ENCODE assay signal across 8 mouse cellular contexts in the genomic region with DNA sequence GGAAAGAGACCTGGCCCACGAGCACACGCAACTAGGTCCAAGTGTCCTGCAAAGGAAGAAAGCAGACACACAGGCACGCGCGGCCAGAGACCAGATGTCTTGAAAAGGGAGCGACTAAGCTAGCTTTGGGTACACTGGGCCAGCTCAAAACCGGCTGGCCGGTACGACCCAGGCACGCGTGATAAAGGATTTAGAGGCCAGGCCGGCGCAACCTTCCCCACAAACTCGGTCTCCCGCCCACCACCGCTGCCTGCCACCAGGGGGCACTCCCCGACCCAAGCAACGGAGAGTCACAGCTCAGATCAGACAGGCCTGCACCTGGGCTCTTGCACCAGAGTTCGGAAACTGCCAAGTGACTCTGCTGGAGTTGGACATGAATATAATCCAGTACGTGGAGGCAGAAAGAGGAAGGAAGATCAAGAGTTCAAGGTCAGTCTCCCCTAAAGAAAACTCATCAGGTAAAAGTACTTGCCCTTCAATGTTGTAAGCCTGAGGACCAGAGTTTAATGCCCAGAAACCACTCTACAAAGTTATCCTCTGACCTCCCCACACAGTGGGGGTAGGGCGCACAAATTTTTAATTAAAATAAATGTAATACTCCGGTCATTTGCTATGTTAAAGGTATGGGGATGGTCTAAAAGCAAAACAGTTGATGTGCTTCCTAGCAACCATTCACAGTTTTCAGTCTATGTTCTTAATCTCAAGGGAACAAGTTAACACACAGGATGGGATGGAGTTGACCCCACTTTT. TPM values are rescaled to one million over a fixed set of nuclear protein-coding genes. Genes with fewer than 3 reads are reported as not detected.
A peak's percentile ranks its signal among the peaks of the same experiment; 100 is the strongest.
DNase-seq lines count a peak whose midpoint lies in the region; ATAC-seq and TF ChIP-seq lines count a peak whose summit lies in the region.

No protein-coding gene starts in this region.

- no peak for TF ChIP-seq POLR2A in brain, embryonic 14.5 days (IDR thresholded peaks at IDR 0.05; ENCODE audit: borderline replicate concordance, extremely low read depth, insufficient read depth, insufficient read length, poor library complexity, severe bottlenecking)

- peaks cover 18% of the 10 kb centered on the region for H3K4me1 ChIP-seq in erythroblast, embryonic 14.5 days (ENCODE audit: control insufficient read depth)
- H3K4me1 ChIP-seq in heart, embryonic 12.5 days (replicated peaks) = peaks cover 23% of the 10 kb centered on the region
- H3K4me1 ChIP-seq in kidney, postnatal 0 days (replicated peaks; ENCODE audit: insufficient read depth, low read length) = no peaks in the 10 kb centered on the region
- H3K4me1 ChIP-seq in liver, embryonic 12.5 days = peaks cover 36% of the 10 kb centered on the region

- DNase-seq in CD4-positive helper T cell, adult 2 months (ENCODE audit: low read depth, low spot score) = peak; percentile 86
- peak; percentile 75 for DNase-seq in brain, embryonic 14.5 days (ENCODE audit: low read depth)
- peak; percentile 83 for DNase-seq in kidney, postnatal 0 days (ENCODE audit: low spot score)
- DNase-seq in naive thymus-derived CD4-positive, alpha-beta T cell, adult 2 months (ENCODE audit: low read depth) = peak; percentile 91
- DNase-seq in splenic B cell, adult 2 months (ENCODE audit: low read depth, low spot score) = peak; percentile 88

- peak; percentile 93 for TF ChIP-seq CTCF in brain, embryonic 14.5 days (IDR thresholded peaks at IDR 0.05; ENCODE audit: borderline replicate concordance, extremely low read depth, insufficient read depth, insufficient read length)
- TF ChIP-seq CTCF in kidney, postnatal 0 days (IDR thresholded peaks at IDR 0.05; ENCODE audit: low read depth) = peak; percentile 95

- H3K27me3 ChIP-seq in erythroblast, embryonic 14.5 days (ENCODE audit: control insufficient read depth) = no peaks in the 10 kb centered on the region
- no peaks in the 10 kb centered on the region for H3K27me3 ChIP-seq in heart, embryonic 12.5 days (replicated peaks)
- H3K27me3 ChIP-seq in kidney, postnatal 0 days (ENCODE audit: insufficient read depth, low read length) = no peaks in the 10 kb centered on the region
- no peaks in the 10 kb centered on the region for H3K27me3 ChIP-seq in liver, embryonic 12.5 days (replicated peaks)
- H3K27me3 ChIP-seq in splenic B cell, adult 2 months (ENCODE audit: control insufficient read depth, insufficient read depth, low read length, poor library complexity, severe bottlenecking) = no peaks in the 10 kb centered on the region

- peak overlapping the region; percentile 88 for H3K4me2 ChIP-seq in heart, embryonic 12.5 days
- H3K4me2 ChIP-seq in kidney, postnatal 0 days (ENCODE audit: low read length) = peak overlapping the region; percentile 98
- H3K4me2 ChIP-seq in liver, embryonic 12.5 days = peak overlapping the region; percentile 91

- H3K4me3 ChIP-seq in erythroblast, embryonic 14.5 days (replicated peaks) = peak overlapping the region; percentile 77
- H3K4me3 ChIP-seq in heart, embryonic 12.5 days = peak overlapping the region; percentile 56
- H3K4me3 ChIP-seq in kidney, postnatal 0 days (replicated peaks; ENCODE audit: low read depth, low read length) = peak overlapping the region; percentile 54
- H3K4me3 ChIP-seq in liver, embryonic 12.5 days = peak overlapping the region; percentile 72

- WGBS in heart, embryonic 12.5 days = 5% methylated on average over 22 of the region's 22 CpGs
- WGBS in kidney, postnatal 0 days = 7% methylated on average over 22 of the region's 22 CpGs
- WGBS in liver, embryonic 12.5 days (ENCODE audit: insufficient replicate concordance) = 6% methylated on average over 22 of the region's 22 CpGs

- H3K36me3 ChIP-seq in erythroblast, embryonic 14.5 days (ENCODE audit: control insufficient read depth) = no peaks in the 10 kb centered on the region
- H3K36me3 ChIP-seq in heart, embryonic 12.5 days = peaks cover 3% of the 10 kb centered on the region; the same call in 1 of the 2 replicates
- no peaks in the 10 kb centered on the region for H3K36me3 ChIP-seq in kidney, postnatal 0 days (ENCODE audit: insufficient read depth, low read length)
- H3K36me3 ChIP-seq in liver, embryonic 12.5 days = no peaks in the 10 kb centered on the region
- H3K36me3 ChIP-seq in splenic B cell, adult 2 months (ENCODE audit: control insufficient read depth, insufficient read depth, low read length, poor library complexity, severe bottlenecking) = peaks cover 2% of the 10 kb centered on the region; the same call in 1 of the 2 replicates

- no peaks in the 10 kb centered on the region for H3K9me3 ChIP-seq in erythroblast, embryonic 14.5 days (ENCODE audit: control insufficient read depth, low read length)
- no peaks in the 10 kb centered on the region for H3K9me3 ChIP-seq in heart, embryonic 12.5 days (replicated peaks)
- H3K9me3 ChIP-seq in kidney, postnatal 0 days (replicated peaks; ENCODE audit: low read length) = no peaks in the 10 kb centered on the region
- no peaks in the 10 kb centered on the region for H3K9me3 ChIP-seq in liver, embryonic 12.5 days (replicated peaks)

- H3K27ac ChIP-seq in heart, embryonic 12.5 days (ENCODE audit: poor library complexity, severe bottlenecking) = peak overlapping the region; percentile 75
- peak overlapping the region; percentile 19; the same call in 1 of the 2 replicates for H3K27ac ChIP-seq in kidney, postnatal 0 days
- peak overlapping the region; percentile 80 for H3K27ac ChIP-seq in liver, embryonic 12.5 days

- peak; percentile 87 for ATAC-seq in heart, embryonic 12.5 days (ENCODE audit: insufficient number of reproducible peaks, low FRiP score)
- peak; percentile 80 for ATAC-seq in kidney, postnatal 0 days (replicated peaks; ENCODE audit: low FRiP score, low read depth)
- ATAC-seq in liver, embryonic 12.5 days = peak; percentile 86

- H3K9ac ChIP-seq in heart, embryonic 12.5 days = peak overlapping the region; percentile 63
- peak overlapping the region; percentile 62 for H3K9ac ChIP-seq in kidney, postnatal 0 days (ENCODE audit: low read depth, low read length)
- H3K9ac ChIP-seq in liver, embryonic 12.5 days = peak overlapping the region; percentile 76

RNA-seq across cellular contexts. Expression of a gene that starts 26.1 kb away (rescaled TPM):
- 6.1 and 6.7 TPM in 2 replicates for polyA plus RNA-seq in brain, embryonic 14.5 days (2012; rRNA removed)
- polyA plus RNA-seq in erythroblast, embryonic 14.5 days (2012) = 0.01 TPM in 1 of 2 replicates, not detected in the other
- 21.7 and 22.1 TPM in 2 replicates for polyA plus RNA-seq in heart, embryonic 12.5 days (2016; fragmentation: Nextera tagmentation; extraction: Ambion mirVana)
- 7.3 and 8.5 TPM in 2 replicates for polyA plus RNA-seq in kidney, postnatal 0 days (2015; fragmentation: Nextera tagmentation; extraction: Ambion mirVana)
- 9.5 and 10.7 TPM in 2 replicates for polyA plus RNA-seq in liver, embryonic 12.5 days (2016; fragmentation: Nextera tagmentation; extraction: Ambion mirVana)

Comparison
In these comparisons a context has a peak if more than half of its experiments do, and no peak if none do; other contexts are left out.
1. Peak in every context shown above with its lines: DNase-seq, ATAC-seq, H3K4me3 ChIP-seq and H3K27ac ChIP-seq.
2. H3K27ac ChIP-seq: peak in every context shown above with its lines; median percentile 80 in liver, embryonic 12.5 days; 75 in heart, embryonic 12.5 days; 19 in kidney, postnatal 0 days.